Mouse (Mus musculus): ENCODE results near the gene Slc9a5. TPM values are rescaled to one million over a fixed set of nuclear protein-coding genes. Genes with fewer than 3 reads are reported as not detected.

The Slc9a5 gene
- polyA plus RNA-seq, 1 experiment from 2014 or later, result 1.4 TPM

DNA sequence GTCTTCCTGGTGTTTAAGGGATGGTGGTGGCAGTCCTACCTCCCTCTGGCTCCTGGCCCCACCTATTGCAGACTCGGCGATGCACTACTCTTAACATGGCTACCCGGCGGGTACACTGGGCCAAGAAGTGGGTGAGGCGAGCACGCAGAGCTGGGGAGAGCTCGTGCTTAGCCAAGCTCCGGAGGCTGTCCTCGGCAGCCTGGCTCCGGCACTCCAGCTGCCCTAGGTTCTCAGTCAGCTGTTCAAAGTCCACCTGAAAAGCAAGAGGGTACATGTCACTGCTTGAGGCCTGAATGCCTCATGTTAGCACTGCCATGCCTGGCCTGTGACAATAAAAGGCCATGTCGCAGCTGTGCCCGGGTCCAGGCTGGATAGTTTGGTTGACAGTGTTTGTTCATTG lies 18.3 kb upstream of the Slc9a5 start:
- Histone ChIP-seq H3K4me3 (no peak overlapping the region), H3K9me3 (no peaks in the 10 kb centered on the region), H3K9ac (no peak overlapping the region), H3K4me1 (peaks cover 20% of the 10 kb centered on the region), H3K27ac (replicated peaks) (no peak overlapping the region), H3K27me3 (replicated peaks) (no peaks in the 10 kb centered on the region), H3K4me2 (no peak overlapping the region), H3K36me3 (peaks cover 76% of the 10 kb centered on the region)
- WGBS, result 94% methylated on average over 12 of the region's 12 CpGs
- ATAC-seq (ENCODE audit: extremely low read depth, insufficient number of reproducible peaks, low FRiP score, low TSS enrichment), result no peak

DNA sequence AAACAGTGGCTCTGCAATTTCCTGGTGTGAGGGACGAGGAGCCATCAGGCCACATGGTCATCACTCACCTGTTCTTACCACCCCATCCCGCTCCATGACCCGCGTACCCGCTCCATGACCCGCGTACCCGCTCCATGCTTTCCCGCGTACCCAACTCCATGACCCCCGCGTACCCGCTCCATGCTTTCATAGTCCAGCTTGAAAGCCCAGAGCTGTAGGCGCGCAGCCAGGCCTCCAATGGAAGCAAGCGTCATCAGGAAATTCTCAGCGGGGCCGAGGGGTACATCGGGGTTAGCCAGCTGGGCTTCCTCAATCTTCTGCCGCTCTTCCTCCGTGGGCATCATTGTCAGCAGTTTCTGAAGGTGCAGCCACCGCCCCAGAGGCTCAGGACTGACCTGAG lies 17.2 kb upstream of the Slc9a5 start:
- Histone ChIP-seq H3K9ac (no peak overlapping the region), H3K27ac (replicated peaks) (no peak overlapping the region), H3K4me2 (no peak overlapping the region), H3K9me3 (no peaks in the 10 kb centered on the region), H3K4me3 (no peak overlapping the region), H3K27me3 (replicated peaks) (no peaks in the 10 kb centered on the region), H3K36me3 (peaks cover 87% of the 10 kb centered on the region), H3K4me1 (peaks cover 17% of the 10 kb centered on the region)
- no peak for ATAC-seq (ENCODE audit: extremely low read depth, insufficient number of reproducible peaks, low FRiP score, low TSS enrichment)
- 92% methylated on average over 22 of the region's 22 CpGs for WGBS

DNA sequence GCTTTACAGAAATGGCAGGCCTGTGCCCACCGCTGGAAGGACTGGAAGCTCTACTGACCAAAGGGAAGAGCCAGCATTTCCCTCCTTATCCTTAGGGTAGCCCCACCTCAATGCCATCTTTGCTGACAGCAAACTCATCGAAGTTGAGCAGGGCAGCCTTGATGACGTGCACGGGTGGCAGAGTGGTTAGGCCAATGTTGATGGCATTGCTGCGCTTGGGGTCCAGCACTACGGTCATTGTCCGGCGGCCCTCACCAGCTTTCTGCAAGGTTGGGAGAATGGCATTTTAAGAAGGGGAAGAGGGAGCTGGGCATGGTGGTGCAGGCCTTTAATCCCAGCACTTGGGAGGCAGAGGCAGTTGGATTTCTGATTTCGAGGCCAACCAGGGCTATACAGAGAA lies 16.7 kb upstream of the Slc9a5 start:
- Histone ChIP-seq H3K4me2 (no peak overlapping the region), H3K9me3 (no peaks in the 10 kb centered on the region), H3K4me1 (peaks cover 15% of the 10 kb centered on the region), H3K9ac (no peak overlapping the region), H3K27me3 (replicated peaks) (no peaks in the 10 kb centered on the region), H3K36me3 (peaks cover 92% of the 10 kb centered on the region), H3K4me3 (no peak overlapping the region), H3K27ac (replicated peaks) (no peak overlapping the region)
- no peak for ATAC-seq (ENCODE audit: extremely low read depth, insufficient number of reproducible peaks, low FRiP score, low TSS enrichment)
- 92% methylated on average over 9 of the region's 9 CpGs for WGBS

DNA sequence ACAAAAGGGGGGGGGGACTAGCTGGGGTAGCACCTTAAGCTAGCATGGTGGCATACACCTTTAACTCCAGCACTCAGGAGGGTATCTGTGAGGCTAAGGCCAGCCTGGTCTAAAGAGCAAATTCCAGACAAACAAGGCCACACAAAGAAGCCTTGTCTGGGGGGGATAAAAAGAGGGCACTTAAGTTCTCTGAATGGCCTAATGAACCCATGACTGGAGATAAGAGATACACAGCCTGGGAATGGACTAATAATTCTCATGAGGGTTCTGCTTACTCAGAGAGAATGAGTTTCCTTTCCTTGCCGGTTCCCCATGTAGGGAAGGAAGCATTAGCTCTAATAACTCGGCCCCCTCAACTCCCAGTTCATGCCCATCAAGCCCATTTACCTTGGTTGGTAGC lies 16.1 kb upstream of the Slc9a5 start:
- WGBS, result 48% methylated on average over 2 of the region's 2 CpGs
- H3K9me3 ChIP-seq, result no peaks in the 10 kb centered on the region
- H3K4me1 ChIP-seq, result peaks cover 9% of the 10 kb centered on the region
- no peak overlapping the region for H3K27ac ChIP-seq (replicated peaks)
- H3K27me3 ChIP-seq (replicated peaks), result no peaks in the 10 kb centered on the region
- ATAC-seq (ENCODE audit: extremely low read depth, insufficient number of reproducible peaks, low FRiP score, low TSS enrichment), result no peak
- peaks cover 98% of the 10 kb centered on the region for H3K36me3 ChIP-seq
- H3K4me2 ChIP-seq, result no peak overlapping the region
- H3K9ac ChIP-seq, result no peak overlapping the region
- H3K4me3 ChIP-seq, result no peak overlapping the region

DNA sequence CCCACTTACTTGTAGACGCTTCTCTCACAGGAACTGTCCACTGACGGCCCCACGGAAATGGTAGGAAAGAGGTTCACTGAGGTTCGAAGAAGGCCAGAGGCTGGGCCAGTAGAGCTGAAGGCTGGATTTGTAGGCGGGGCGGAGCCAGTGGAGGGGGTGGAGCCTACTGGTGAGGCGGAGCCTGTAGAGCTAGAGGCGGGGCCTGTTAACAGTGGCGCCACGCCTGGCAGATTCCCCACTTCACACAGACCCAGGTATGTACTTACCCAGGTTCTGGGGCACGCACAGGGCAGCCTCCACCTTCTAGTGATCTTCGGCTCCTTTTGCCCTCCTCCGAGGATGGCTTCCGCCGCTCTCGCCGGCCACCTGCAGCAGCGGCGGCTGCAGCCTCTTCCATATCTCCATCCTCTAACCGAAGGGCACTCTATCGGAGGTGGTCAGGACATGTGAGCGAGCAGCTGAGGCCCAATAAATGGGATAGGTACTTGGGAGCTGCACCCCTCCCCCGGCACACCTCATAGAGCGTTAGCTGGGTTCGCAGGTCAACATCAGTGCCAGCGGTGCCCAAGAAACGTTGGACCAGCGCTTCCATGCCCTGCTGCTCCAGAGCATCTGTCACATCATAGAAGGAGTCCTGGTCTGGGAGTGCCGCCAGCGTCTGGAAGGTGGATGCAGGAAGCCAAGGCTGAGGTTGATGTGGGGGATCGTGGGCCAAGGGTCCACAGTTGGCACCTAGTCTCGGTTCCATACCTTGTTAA lies 12.1 kb upstream of the Slc9a5 start:
- H3K27ac ChIP-seq (replicated peaks), result no peak overlapping the region
- no peaks in the 10 kb centered on the region for H3K9me3 ChIP-seq
- no peak overlapping the region for H3K4me3 ChIP-seq
- ATAC-seq (ENCODE audit: extremely low read depth, insufficient number of reproducible peaks, low FRiP score, low TSS enrichment), result no peak
- H3K9ac ChIP-seq, result no peak overlapping the region
- no peak overlapping the region for H3K4me2 ChIP-seq
- H3K4me1 ChIP-seq, result peaks cover 39% of the 10 kb centered on the region
- H3K27me3 ChIP-seq (replicated peaks), result no peaks in the 10 kb centered on the region
- peaks cover 73% of the 10 kb centered on the region for H3K36me3 ChIP-seq
- 62% methylated on average over 32 of the region's 32 CpGs for WGBS

- 19% methylated on average over 4 of the region's 4 CpGs for WGBS
- Histone ChIP-seq H3K27ac (replicated peaks) (peak overlapping the region; percentile 64), H3K4me3 (no peak overlapping the region), H3K27me3 (replicated peaks) (no peaks in the 10 kb centered on the region), H3K36me3 (peaks cover 48% of the 10 kb centered on the region), H3K4me1 (peaks cover 58% of the 10 kb centered on the region), H3K9ac (peak overlapping the region; percentile 67), H3K4me2 (peak overlapping the region; percentile 16), H3K9me3 (no peaks in the 10 kb centered on the region)
- ATAC-seq (ENCODE audit: extremely low read depth, insufficient number of reproducible peaks, low FRiP score, low TSS enrichment), result no peak
Measured at GRCm38 (mm10) chr8:105338992-105339391, 9.7 kb upstream of the Slc9a5 start.

DNA sequence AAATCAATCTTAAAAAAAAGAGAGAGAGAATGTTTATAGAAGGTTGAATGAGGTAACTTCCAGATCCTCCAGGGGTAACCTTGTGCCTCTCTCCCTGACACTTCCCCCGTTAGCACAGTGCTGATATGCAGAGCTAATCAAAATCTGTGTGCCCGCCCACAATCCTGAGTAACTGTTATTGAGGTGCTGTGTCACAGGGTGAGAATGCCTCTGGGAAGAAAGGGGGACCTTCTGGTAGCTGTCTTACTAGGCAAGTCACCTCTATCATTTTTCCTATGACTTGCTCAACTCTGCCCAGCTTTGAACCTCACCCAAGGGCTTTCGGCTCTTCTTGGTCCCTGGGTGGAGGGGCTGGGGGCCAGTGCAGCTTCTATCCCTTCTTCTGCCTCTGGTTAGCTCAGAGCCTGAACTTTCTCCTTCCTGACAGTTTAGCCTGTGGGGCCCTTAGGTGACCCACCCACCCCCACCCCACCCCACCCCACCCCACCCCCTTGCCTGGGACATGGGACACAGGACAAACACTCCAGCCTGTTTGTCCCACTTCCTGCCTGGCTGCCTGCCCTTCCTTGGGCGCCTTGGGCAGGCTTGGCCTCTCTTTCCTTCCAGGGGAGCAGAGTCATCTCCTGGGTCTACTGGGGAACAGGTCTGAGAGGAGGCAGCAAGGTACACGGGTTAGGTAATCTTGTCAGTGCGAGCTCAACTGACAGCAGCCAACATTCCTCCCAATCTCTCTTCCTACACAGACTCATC lies 8.6 kb upstream of the Slc9a5 start:
- WGBS, result 47% methylated on average over 6 of the region's 6 CpGs
- Histone ChIP-seq H3K27me3 (replicated peaks) (no peaks in the 10 kb centered on the region), H3K9ac (no peak overlapping the region), H3K4me1 (peaks cover 68% of the 10 kb centered on the region), H3K4me2 (no peak overlapping the region), H3K27ac (replicated peaks) (peak overlapping the region; percentile 64), H3K4me3 (no peak overlapping the region), H3K9me3 (no peaks in the 10 kb centered on the region), H3K36me3 (peaks cover 37% of the 10 kb centered on the region)
- ATAC-seq (ENCODE audit: extremely low read depth, insufficient number of reproducible peaks, low FRiP score, low TSS enrichment), result no peak

DNA sequence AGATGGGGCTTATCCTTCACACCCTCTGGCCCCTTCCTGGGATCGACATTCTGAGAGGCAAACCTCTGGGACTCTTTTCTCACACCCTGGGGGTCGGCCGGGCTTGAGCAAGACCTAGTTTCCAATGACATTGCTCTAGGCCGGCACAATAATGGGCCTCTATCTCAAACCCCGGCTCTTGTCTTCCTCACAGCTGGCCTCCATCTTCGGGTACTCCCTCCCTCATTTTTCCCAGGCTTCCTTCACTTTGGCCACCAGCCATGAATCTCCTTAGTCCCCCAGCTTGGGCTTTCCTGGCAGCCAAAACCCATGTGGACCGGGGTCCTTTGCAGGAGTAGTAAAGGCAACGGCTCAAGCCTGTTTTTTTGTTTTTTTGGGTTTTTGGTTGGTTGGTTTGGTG lies 7.2 kb upstream of the Slc9a5 start:
- ATAC-seq (ENCODE audit: extremely low read depth, insufficient number of reproducible peaks, low FRiP score, low TSS enrichment), result peak; percentile 16; the same call in 1 of the 2 replicates
- H3K27ac ChIP-seq (replicated peaks), result peak overlapping the region; percentile 64
- peaks cover 24% of the 10 kb centered on the region for H3K36me3 ChIP-seq
- H3K4me3 ChIP-seq, result no peak overlapping the region
- no peak overlapping the region for H3K9ac ChIP-seq
- H3K9me3 ChIP-seq, result no peaks in the 10 kb centered on the region
- no peak overlapping the region for H3K4me2 ChIP-seq
- WGBS, result 17% methylated on average over 8 of the region's 8 CpGs
- H3K4me1 ChIP-seq, result peaks cover 81% of the 10 kb centered on the region
- H3K27me3 ChIP-seq (replicated peaks), result no peaks in the 10 kb centered on the region

- Histone ChIP-seq H3K9ac (no peak overlapping the region), H3K9me3 (no peaks in the 10 kb centered on the region), H3K27me3 (replicated peaks) (no peaks in the 10 kb centered on the region), H3K36me3 (peaks cover 10% of the 10 kb centered on the region), H3K4me3 (no peak overlapping the region), H3K4me1 (peaks cover 86% of the 10 kb centered on the region), H3K4me2 (no peak overlapping the region), H3K27ac (replicated peaks) (0 out of 2 replicates have a peak overlapping the region, but pooled peaks have one; percentile 36)
- 59% methylated on average over 4 of the region's 4 CpGs for WGBS
- ATAC-seq (ENCODE audit: extremely low read depth, insufficient number of reproducible peaks, low FRiP score, low TSS enrichment), result no peak
Measured at GRCm38 (mm10) chr8:105342768-105343167, 5.9 kb upstream of the Slc9a5 start.

DNA sequence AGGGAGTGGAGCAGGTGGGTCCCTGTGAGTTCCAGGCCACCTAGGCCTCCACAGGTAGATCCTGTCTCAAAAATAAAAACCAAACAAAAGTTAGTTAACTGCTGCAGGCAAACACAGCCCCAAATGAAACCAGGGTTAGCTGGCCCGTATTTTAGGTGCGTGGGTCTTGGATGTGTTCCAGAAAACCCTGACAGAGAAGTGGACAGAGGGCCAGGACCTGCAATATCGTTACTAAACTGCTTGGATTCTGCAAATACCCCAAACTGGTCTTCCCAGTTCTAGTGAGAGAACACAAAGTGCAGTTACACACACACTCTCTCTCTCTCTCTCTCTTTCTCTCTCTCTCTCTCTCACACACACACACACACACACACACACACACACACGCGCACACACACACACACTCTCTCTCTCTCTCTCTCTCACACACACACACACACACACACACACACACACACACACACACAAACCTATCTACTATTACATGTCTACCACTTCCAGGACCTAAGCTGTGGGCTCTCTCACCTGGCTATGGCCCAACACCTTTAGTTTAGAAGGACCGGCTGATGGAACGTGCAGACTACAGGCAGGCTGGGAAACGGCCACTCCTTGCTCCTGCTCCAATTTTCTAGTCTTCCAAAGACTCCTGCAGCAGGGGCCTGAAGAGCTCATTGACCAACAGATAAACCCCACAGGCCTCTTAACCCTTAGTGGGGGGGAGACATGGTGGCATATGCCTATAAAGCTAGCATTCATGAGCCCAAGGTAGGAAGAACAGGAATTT lies 4.7 kb upstream of the Slc9a5 start:
- ATAC-seq (ENCODE audit: extremely low read depth, insufficient number of reproducible peaks, low FRiP score, low TSS enrichment), result no peak
- 50% methylated on average over 8 of the region's 8 CpGs for WGBS
- Histone ChIP-seq H3K4me2 (0 out of 2 replicates have a peak overlapping the region, but pooled peaks have one; percentile 99), H3K4me1 (peaks cover 85% of the 10 kb centered on the region), H3K4me3 (no peak overlapping the region), H3K27me3 (replicated peaks) (no peaks in the 10 kb centered on the region), H3K36me3 (no peaks in the 10 kb centered on the region), H3K27ac (replicated peaks) (peak overlapping the region; percentile 29; the same call in 1 of the 2 replicates), H3K9ac (peak overlapping the region; percentile 62; the same call in 1 of the 2 replicates), H3K9me3 (no peaks in the 10 kb centered on the region)

All from heart, embryonic 13.5 days (tissue).